Mouse (Mus musculus) T-cell, adult 2 months (primary cell): ENCODE measurements around the gene Twsg1.

Experiments
- DNase-seq: peaks from one replicate; pipeline ENCODE4 v3.0.0; 2022; ENCODE audit warnings: low spot score

The Twsg1 gene

DNA sequence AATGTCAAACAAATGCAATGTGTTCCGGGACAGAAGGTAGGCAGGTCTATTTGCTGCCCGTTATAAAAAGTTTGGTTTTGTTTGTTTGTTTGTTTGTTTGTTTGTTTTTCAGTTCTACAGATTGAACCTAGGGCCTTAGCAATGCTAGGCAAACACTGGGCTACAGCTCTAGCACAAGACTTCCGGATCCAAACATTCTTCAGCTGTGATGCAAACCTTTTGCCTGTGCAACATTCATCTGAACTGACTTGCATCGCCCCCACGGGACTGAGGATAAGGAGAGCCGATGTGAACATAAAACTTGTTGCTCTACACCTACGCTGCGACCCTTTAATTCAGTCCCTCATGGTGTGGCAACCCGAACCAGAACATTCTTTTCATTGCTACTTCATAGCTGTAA is 64.5 kb downstream of the Twsg1 start:
- no peak for DNase-seq

DNA sequence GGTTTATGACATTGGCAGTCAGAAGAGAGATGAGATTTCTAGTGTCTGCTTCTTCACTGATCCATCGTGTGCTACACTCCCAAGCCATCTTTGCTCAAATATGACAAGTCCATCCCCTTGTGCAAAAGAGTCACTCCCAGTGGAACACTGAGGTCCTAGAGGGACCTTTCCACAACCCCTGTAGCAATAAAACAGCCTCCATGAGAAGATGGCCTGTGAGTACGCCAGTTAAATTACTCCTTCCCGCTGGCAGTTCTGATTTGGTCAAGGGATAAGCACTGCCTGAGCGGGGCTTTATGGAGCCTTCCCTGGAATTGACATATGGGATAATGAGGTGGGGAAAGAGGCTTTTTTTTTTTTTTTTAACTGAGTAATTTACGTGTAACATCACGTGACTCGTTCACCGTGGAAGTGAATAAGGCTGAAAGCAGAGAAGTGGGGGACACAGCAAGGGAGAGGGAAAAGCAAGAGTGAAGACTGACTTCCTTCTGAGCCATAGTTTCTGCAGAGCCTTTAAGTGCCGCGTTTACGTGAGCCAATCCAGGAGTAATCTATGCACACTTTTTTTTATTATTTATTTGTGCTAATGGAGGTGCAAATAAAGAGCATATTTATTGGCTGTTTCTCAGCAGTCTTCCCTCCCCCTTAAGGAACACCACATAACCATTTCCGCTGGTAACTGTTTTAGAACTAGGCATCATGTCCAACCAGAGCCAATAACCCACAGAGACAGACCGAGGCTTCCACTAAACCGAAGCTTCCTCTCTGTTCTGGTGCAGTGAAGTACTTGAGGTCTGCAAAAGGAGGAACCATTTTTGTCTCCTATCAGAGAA is 65.1 kb downstream of the Twsg1 start, which contains the start of gene Ralbp1:
TSS of gene Ralbp1 (minus strand) at position 102 of the 833 bp plus-strand sequence.
- DNase-seq, result peak; percentile 40

DNA sequence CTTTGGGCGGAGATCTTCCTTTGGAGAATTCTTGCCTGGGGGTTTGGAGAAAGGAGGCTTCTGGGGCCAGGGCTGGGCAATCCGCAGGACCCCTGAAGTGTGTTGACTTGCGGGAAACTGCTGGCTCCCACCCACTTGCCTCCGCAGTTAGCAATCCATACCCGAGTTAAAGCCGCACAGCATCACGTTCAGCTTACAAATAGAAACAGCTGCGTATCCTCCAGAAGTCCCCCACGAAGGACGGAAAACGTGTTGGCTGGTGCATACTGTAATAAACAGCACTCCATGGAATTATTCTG is 65.7 kb downstream of the Twsg1 start:
- DNase-seq, result no peak

- peak; percentile 99 for DNase-seq
Observed at GRCm38 (mm10) chr17:65884691-65885397, 66.2 kb downstream of the Twsg1 start.

- DNase-seq, result peak; percentile 13
Observed at GRCm38 (mm10) chr17:65884061-65884669, 66.9 kb downstream of the Twsg1 start.

DNA sequence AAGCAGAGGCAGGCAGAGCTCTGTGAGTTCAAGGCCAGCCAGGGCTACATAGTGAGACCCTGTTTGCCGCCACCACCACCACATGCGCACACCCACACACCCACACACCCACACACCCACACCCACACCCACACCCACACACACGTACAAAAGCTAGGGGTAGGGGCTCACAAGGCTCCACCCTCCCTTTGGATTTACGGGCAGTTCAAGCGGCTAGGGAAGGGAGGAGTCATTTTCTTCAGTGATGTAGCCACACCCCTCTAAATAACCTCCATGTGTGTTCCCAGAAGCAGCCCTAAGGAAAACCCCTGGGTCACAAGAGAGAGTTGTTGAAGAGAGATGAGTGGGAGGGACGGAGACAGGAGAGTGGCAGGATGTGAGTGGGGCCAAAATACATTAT is 74.0 kb downstream of the Twsg1 start:
- no peak for DNase-seq

DNA sequence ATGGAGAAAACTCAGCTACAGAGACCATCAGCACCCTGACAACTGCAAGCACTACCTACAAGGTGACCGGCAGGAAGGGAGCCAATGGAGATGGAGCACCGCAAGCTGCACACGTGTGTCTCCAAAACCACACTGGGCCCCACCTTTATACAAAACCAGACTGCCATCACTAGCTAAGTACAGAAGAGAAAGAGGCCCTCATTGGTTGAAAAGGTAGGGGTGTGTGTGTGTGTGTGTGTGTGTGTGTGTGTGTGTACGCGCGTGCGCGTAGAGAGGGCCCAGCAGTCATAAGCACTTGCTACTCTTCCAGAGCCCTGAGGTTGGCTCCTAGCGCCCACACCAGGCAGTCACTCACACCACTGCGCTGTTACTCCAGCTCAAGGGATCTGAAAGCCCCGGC is 77.2 kb downstream of the Twsg1 start:
- peak; percentile 41 for DNase-seq

GRCm38 (mm10) chr17:65873156-65873555 is 77.9 kb downstream of the Twsg1 start:
- no peak for DNase-seq

GRCm38 (mm10) chr17:65872652-65873051 is 78.4 kb downstream of the Twsg1 start:
- DNase-seq, result peak; percentile 60

GRCm38 (mm10) chr17:65872051-65872450 is 79.0 kb downstream of the Twsg1 start:
- DNase-seq, result no peak
